Mouse (Mus musculus) liver, embryonic 14.5 days (tissue): Measurements from ENCODE around the gene Rab35.

Experiments
- CTCF ChIP-seq: IDR thresholded peaks from 2 replicates; pipeline ENCODE4 v1.5.1; 2016; ENCODE audit warnings: antibody characterized with exemption, low read depth, control low read depth
- EP300 ChIP-seq: IDR thresholded peaks from 2 replicates; pipeline ENCODE4 v1.6.1; 2016; ENCODE audit warnings: antibody characterized with exemption, low read depth

- TF ChIP-seq CTCF (no peak), EP300 (no peak)
Measured at GRCm38 (mm10) chr5:115686716-115687115, 55.0 kb downstream of the Rab35 start.
